Mouse (Mus musculus): ENCODE results near the gene Asphd2. TPM values are rescaled to one million over a fixed set of nuclear protein-coding genes. Genes with fewer than 3 reads are reported as not detected.
A peak's percentile ranks its signal among the peaks of the same experiment; 100 is the strongest.

The Asphd2 gene
- polyA plus RNA-seq, 1 experiment, result 6.7 TPM

DNA sequence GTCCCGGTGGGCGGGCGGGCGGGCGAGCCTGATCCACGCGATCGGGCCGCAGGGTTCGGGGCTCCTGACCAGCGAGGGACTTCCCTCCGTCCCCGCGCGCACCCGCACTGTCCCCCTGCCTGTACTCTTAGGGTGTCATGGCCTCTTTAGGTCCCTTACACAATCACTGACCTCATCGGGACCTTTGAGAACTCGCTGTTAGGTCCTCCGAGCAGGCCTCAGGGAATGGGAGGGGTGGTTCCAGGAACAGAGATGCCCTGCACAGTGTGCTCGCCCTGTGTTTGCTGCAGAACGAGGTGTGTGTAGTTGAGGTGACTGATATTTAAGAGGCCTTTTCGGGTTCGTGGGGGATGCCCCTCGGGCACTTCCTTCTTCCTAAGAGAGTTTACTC lies 51.5 kb downstream of the Asphd2 start:
- Histone ChIP-seq H3K4me3 (ENCODE audit: low read depth, low read length) (peak overlapping the region; percentile 99), H3K9ac (ENCODE audit: low read depth, poor library complexity, severe bottlenecking) (peak overlapping the region; percentile 79), H3K27me3 (ENCODE audit: control insufficient read depth, insufficient read depth, low read length, poor library complexity, severe bottlenecking) (no peaks in the 10 kb centered on the region), H3K27ac (ENCODE audit: insufficient read depth, low read length) (no peak overlapping the region), H3K36me3 (ENCODE audit: control insufficient read depth, insufficient read depth, low read length, poor library complexity, severe bottlenecking) (peaks cover 6% of the 10 kb centered on the region; the same call in 1 of the 2 replicates), H3K9me3 (replicated peaks; ENCODE audit: control insufficient read depth, insufficient read depth, low read length, poor library complexity, severe bottlenecking) (no peaks in the 10 kb centered on the region), H3K4me1 (ENCODE audit: control insufficient read depth, insufficient read depth, low read length) (no peaks in the 10 kb centered on the region)
- TF ChIP-seq POLR2A (IDR thresholded peaks at IDR 0.05; ENCODE audit: insufficient read depth, low read length) (no peak), CTCF (IDR thresholded peaks at IDR 0.05; ENCODE audit: low read depth, low read length) (no peak), EP300 (IDR thresholded peaks at IDR 0.05; ENCODE audit: insufficient read depth, low read depth, low read length) (no peak)

DNA sequence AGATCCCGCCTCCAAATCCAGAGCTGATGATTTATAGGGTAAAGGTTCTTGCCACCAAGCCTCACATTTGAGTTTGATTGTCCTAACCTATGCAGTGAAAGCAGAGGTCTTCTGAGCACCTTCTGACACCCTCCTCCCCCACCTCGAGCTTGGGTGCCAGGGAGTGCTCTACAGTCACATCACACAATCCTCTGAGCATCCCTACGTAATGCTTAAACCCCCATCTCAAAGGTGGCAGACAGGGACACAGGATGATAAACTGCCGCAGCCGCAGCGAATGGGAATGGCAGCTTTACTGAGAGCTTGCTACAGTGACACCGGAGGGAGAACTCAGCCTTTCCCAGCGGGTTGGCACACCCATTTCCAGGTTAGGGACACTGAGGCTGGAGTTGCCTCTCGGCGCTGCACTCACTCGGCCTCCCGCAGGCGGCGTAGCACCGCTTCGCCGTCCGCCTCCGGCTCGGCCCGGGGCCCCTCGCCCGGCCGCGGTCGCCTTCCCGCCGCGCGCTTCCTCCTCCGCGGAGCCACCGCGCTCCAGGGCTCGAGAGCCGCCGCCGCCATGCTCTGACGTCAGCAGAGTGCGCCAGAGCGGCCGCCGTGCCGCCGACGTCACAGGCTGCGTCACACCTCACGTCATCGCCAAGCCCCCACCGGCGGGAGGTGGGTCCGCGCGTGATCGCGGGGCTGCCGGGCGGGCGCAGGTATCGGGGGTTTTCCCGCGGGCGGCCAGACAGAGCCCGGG lies 52.0 kb downstream of the Asphd2 start, which contains the start of the genes Srrd and Hps4:
Gene Srrd, minus strand, starts transcription at position 578 of the 742 bp plus-strand sequence.
Gene Hps4, plus strand, starts transcription at position 621 of the 742 bp plus-strand sequence.
- no peak within 1 kb of the TSS for H3K27ac ChIP-seq (ENCODE audit: insufficient read depth, low read length)
- H3K9ac ChIP-seq (ENCODE audit: low read depth, poor library complexity, severe bottlenecking), result peak within 1 kb of the TSS; percentile 79
- TF ChIP-seq EP300 (IDR thresholded peaks at IDR 0.05; ENCODE audit: insufficient read depth, low read depth, low read length) (no peak), CTCF (IDR thresholded peaks at IDR 0.05; ENCODE audit: low read depth, low read length) (no peak), POLR2A (IDR thresholded peaks at IDR 0.05; ENCODE audit: insufficient read depth, low read length) (no peak)
- peak within 1 kb of the TSS; percentile 99 for H3K4me3 ChIP-seq (ENCODE audit: low read depth, low read length)
- H3K36me3 ChIP-seq (ENCODE audit: control insufficient read depth, insufficient read depth, low read length, poor library complexity, severe bottlenecking), result peaks cover 6% of the 10 kb centered on the region; the same call in 1 of the 2 replicates
- H3K27me3 ChIP-seq (ENCODE audit: control insufficient read depth, insufficient read depth, low read length, poor library complexity, severe bottlenecking), result no peaks in the 10 kb centered on the region
- no peaks in the 10 kb centered on the region for H3K4me1 ChIP-seq (ENCODE audit: control insufficient read depth, insufficient read depth, low read length)
- H3K9me3 ChIP-seq (replicated peaks; ENCODE audit: control insufficient read depth, insufficient read depth, low read length, poor library complexity, severe bottlenecking), result no peaks in the 10 kb centered on the region

DNA sequence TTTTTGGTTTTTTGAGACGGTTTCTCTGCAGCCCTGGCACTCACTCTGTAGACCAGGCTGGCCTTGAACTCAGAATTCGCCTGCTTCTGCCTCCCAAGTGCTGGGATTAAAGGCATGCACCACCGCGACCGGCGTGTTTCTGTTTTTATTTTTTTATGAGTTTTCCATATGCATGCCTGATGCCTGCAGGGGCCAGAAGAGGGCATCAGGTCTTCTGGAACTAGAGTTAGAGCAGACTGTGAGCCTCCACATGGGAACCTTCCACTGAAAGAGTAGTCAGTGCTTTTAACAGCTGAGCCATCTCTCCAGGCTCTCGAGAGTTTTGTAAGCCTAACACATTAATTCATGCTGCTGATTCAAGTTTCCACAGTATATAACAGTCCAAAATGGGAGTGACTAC lies 55.5 kb downstream of the Asphd2 start:
- H3K9me3 ChIP-seq (replicated peaks; ENCODE audit: control insufficient read depth, insufficient read depth, low read length, poor library complexity, severe bottlenecking), result no peaks in the 10 kb centered on the region
- H3K4me1 ChIP-seq (ENCODE audit: control insufficient read depth, insufficient read depth, low read length), result no peaks in the 10 kb centered on the region
- H3K9ac ChIP-seq (ENCODE audit: low read depth, poor library complexity, severe bottlenecking), result no peak overlapping the region
- TF ChIP-seq CTCF (IDR thresholded peaks at IDR 0.05; ENCODE audit: low read depth, low read length) (no peak), POLR2A (IDR thresholded peaks at IDR 0.05; ENCODE audit: insufficient read depth, low read length) (no peak), EP300 (IDR thresholded peaks at IDR 0.05; ENCODE audit: insufficient read depth, low read depth, low read length) (no peak)
- H3K27me3 ChIP-seq (ENCODE audit: control insufficient read depth, insufficient read depth, low read length, poor library complexity, severe bottlenecking), result no peaks in the 10 kb centered on the region
- peaks cover 30% of the 10 kb centered on the region for H3K36me3 ChIP-seq (ENCODE audit: control insufficient read depth, insufficient read depth, low read length, poor library complexity, severe bottlenecking)
- no peak overlapping the region for H3K27ac ChIP-seq (ENCODE audit: insufficient read depth, low read length)
- H3K4me3 ChIP-seq (ENCODE audit: low read depth, low read length), result no peak overlapping the region

DNA sequence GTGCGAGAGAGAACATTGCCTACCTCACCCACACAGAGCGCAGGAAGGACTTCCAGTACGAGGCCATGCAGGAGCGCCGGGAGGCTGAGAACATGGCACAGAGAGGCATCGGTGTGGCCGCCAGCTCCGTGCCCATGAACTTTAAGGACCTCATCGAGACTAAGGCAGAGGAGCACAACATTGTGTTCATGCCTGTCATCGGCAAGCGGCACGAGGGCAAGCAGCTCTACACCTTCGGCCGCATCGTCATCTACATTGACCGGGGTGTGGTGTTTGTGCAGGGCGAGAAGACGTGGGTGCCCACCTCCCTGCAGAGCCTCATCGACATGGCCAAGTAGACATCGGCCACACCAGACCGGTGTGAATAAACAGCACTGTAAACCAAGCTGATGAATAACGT lies 57.7 kb downstream of the Asphd2 start:
- Histone ChIP-seq H3K9me3 (replicated peaks; ENCODE audit: control insufficient read depth, insufficient read depth, low read length, poor library complexity, severe bottlenecking) (no peaks in the 10 kb centered on the region), H3K36me3 (ENCODE audit: control insufficient read depth, insufficient read depth, low read length, poor library complexity, severe bottlenecking) (peaks cover 34% of the 10 kb centered on the region), H3K27ac (ENCODE audit: insufficient read depth, low read length) (no peak overlapping the region), H3K27me3 (ENCODE audit: control insufficient read depth, insufficient read depth, low read length, poor library complexity, severe bottlenecking) (no peaks in the 10 kb centered on the region), H3K9ac (ENCODE audit: low read depth, poor library complexity, severe bottlenecking) (no peak overlapping the region), H3K4me3 (ENCODE audit: low read depth, low read length) (no peak overlapping the region), H3K4me1 (ENCODE audit: control insufficient read depth, insufficient read depth, low read length) (no peaks in the 10 kb centered on the region)
- TF ChIP-seq POLR2A (IDR thresholded peaks at IDR 0.05; ENCODE audit: insufficient read depth, low read length) (no peak), CTCF (IDR thresholded peaks at IDR 0.05; ENCODE audit: low read depth, low read length) (no peak), EP300 (IDR thresholded peaks at IDR 0.05; ENCODE audit: insufficient read depth, low read depth, low read length) (no peak)

DNA sequence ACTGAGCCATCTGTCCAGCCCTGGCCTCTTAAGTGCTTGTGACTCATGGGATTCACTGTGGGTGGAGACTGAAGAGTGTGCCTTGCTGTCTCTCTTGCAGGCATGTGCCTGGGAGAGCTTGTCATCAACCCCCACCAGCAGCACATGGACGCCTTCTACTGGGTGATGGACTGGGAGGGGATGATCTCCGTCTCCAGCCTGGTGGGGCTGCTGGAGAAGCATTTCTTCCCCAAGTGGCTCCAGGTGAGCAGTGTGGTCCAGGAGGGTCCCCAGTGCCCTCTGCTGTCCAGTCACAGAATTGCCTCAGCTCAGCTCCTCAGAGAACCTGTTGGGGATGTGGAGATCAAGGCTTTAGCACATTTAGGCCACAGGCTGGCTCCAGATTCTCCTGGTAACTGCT lies 59.2 kb downstream of the Asphd2 start:
- H3K4me1 ChIP-seq (ENCODE audit: control insufficient read depth, insufficient read depth, low read length), result no peaks in the 10 kb centered on the region
- no peak overlapping the region for H3K27ac ChIP-seq (ENCODE audit: insufficient read depth, low read length)
- H3K4me3 ChIP-seq (ENCODE audit: low read depth, low read length), result no peak overlapping the region
- H3K36me3 ChIP-seq (ENCODE audit: control insufficient read depth, insufficient read depth, low read length, poor library complexity, severe bottlenecking), result peaks cover 34% of the 10 kb centered on the region
- no peak overlapping the region for H3K9ac ChIP-seq (ENCODE audit: low read depth, poor library complexity, severe bottlenecking)
- H3K9me3 ChIP-seq (replicated peaks; ENCODE audit: control insufficient read depth, insufficient read depth, low read length, poor library complexity, severe bottlenecking), result no peaks in the 10 kb centered on the region
- TF ChIP-seq EP300 (IDR thresholded peaks at IDR 0.05; ENCODE audit: insufficient read depth, low read depth, low read length), result no peak
- TF ChIP-seq CTCF (IDR thresholded peaks at IDR 0.05; ENCODE audit: low read depth, low read length), result peak; percentile 82
- TF ChIP-seq POLR2A (IDR thresholded peaks at IDR 0.05; ENCODE audit: insufficient read depth, low read length), result no peak
- no peaks in the 10 kb centered on the region for H3K27me3 ChIP-seq (ENCODE audit: control insufficient read depth, insufficient read depth, low read length, poor library complexity, severe bottlenecking)

Other genes starting within 250 kb of the Asphd2 start
- not detected in 2 replicates for gene Cryba4, start 142.3 kb downstream of the Asphd2 start, polyA plus RNA-seq (2011; ENCODE audit: insufficient read depth, insufficient read length, low read depth, missing spikeins)
- gene Crybb1, start 139.1 kb downstream of the Asphd2 start, polyA plus RNA-seq (2011; ENCODE audit: insufficient read depth, insufficient read length, low read depth, missing spikeins), result not detected in 2 replicates
- gene Tpst2, start 118.2 kb downstream of the Asphd2 start, polyA plus RNA-seq (2011; ENCODE audit: insufficient read depth, insufficient read length, low read depth, missing spikeins), result 25.8 and 37.1 TPM in 2 replicates
- gene Tfip11, start 68.5 kb downstream of the Asphd2 start, polyA plus RNA-seq (2011; ENCODE audit: insufficient read depth, insufficient read length, low read depth, missing spikeins), result 23.9 and 24.8 TPM in 2 replicates
- gene Srrd, start 51.8 kb downstream of the Asphd2 start, polyA plus RNA-seq (2011; ENCODE audit: insufficient read depth, insufficient read length, low read depth, missing spikeins), result 19.1 TPM in 2 replicates
- 17.3 and 19.1 TPM in 2 replicates for gene Hps4, start 51.8 kb downstream of the Asphd2 start, polyA plus RNA-seq (2011; ENCODE audit: insufficient read depth, insufficient read length, low read depth, missing spikeins)
- not detected in 2 replicates for gene Gm6583, start 38.8 kb downstream of the Asphd2 start, polyA plus RNA-seq (2011; ENCODE audit: insufficient read depth, insufficient read length, low read depth, missing spikeins)
- not detected in 2 replicates for gene Gm6588, start 54.6 kb upstream of the Asphd2 start, polyA plus RNA-seq (2011; ENCODE audit: insufficient read depth, insufficient read length, low read depth, missing spikeins)
- 0.16 TPM in 1 of 2 replicates, not detected in the other for gene Sez6l, start 182.3 kb upstream of the Asphd2 start, polyA plus RNA-seq (2011; ENCODE audit: insufficient read depth, insufficient read length, low read depth, missing spikeins)